Mouse (Mus musculus) hindbrain, embryonic 15.5 days (tissue): ENCODE measurements around the gene Hax1. TPM values are rescaled to one million over a fixed set of nuclear protein-coding genes. Genes with fewer than 3 reads are reported as not detected.
A peak's percentile ranks its signal among the peaks of the same experiment; 100 is the strongest.

Experiments
- ATAC-seq: fragments of 200-750 bp; cut with Nextera tagmentation; 2 replicates; pipeline ENCODE4 v1.8.0; 2017; ENCODE audit warnings: low read depth, moderate number of reproducible peaks, moderate TSS enrichment; ENCODE audit not compliant: low FRiP score
- H3K27ac ChIP-seq: fragments of 300-500 bp; sonication (generic); replicated peaks from 2 replicates; pipeline ENCODE4 v1.5.1; 2015; ENCODE audit warnings: mild to moderate bottlenecking, inconsistent platforms
- H3K27me3 ChIP-seq: fragments of 300-500 bp; sonication (generic); 2 replicates; pipeline ENCODE4 v1.6.1; 2015; ENCODE audit warnings: control low read depth, inconsistent platforms
- H3K36me3 ChIP-seq: fragments of 300-500 bp; sonication (generic); 2 replicates; pipeline ENCODE4 v1.6.1; 2015; ENCODE audit warnings: control low read depth, inconsistent platforms
- H3K4me1 ChIP-seq: fragments of 300-500 bp; sonication (generic); replicated peaks from 2 replicates; pipeline ENCODE4 v1.6.1; 2015; ENCODE audit warnings: control low read depth, inconsistent platforms
- H3K4me2 ChIP-seq: fragments of 300-500 bp; sonication (generic); 2 replicates; pipeline ENCODE4 v1.6.1; 2015; ENCODE audit warnings: moderate library complexity, mild to moderate bottlenecking, inconsistent platforms
- H3K4me3 ChIP-seq: fragments of 300-500 bp; sonication (generic); 2 replicates; pipeline ENCODE4 v1.5.1; 2015; ENCODE audit warnings: mild to moderate bottlenecking, inconsistent platforms
- H3K9ac ChIP-seq: fragments of 300-500 bp; sonication (generic); 2 replicates; pipeline ENCODE4 v1.6.1; 2015; ENCODE audit warnings: inconsistent platforms
- H3K9me3 ChIP-seq: fragments of 300-500 bp; sonication (generic); 2 replicates; pipeline ENCODE4 v1.6.1; 2016; ENCODE audit warnings: control low read depth, inconsistent platforms
- WGBS: fragments of 180-500 bp; shearing (Covaris S2); methylation state at CpG from one replicate; pipeline ENCODE4 v1.1.7; 2015; 5-methylcytosine and 5-hydroxymethylcytosine counted together
- microRNA-seq: library from miRNA; unstranded; fragments of <30 nt; microRNA quantifications from one replicate; pipeline ENCODE4, GENCODE M21; 2016
- polyA plus RNA-seq: library from polyadenylated mRNA; unstranded; fragments of >200 nt; fragmentation: Nextera tagmentation; extraction: Ambion mirVana; gene quantifications from 2 replicates; pipeline ENCODE4 v1.2.1, GENCODE M21; 2015

Hax1 gene
- polyA plus RNA-seq, 1 experiment from 2014 or later = 111 TPM

- Histone ChIP-seq H3K9ac (peak overlapping the region; percentile 22), H3K27ac (0 out of 2 replicates have a peak overlapping the region, but pooled peaks have one; percentile 74), H3K9me3 (no peaks in the 10 kb centered on the region), H3K36me3 (peaks cover 38% of the 10 kb centered on the region), H3K4me2 (peak overlapping the region; percentile 84), H3K27me3 (no peaks in the 10 kb centered on the region), H3K4me1 (peaks cover 49% of the 10 kb centered on the region), H3K4me3 (peak overlapping the region; percentile 98)
- 68% methylated on average over 4 of the region's 4 CpGs for WGBS
- ATAC-seq = peak; percentile 25; the same call in 1 of the 2 replicates
Measured at GRCm38 (mm10) chr3:89959435-89959834, 39.1 kb downstream of the Hax1 start.

- H3K27ac ChIP-seq = no peak overlapping the region
- H3K36me3 ChIP-seq = peaks cover 52% of the 10 kb centered on the region
- WGBS = 95% methylated on average over 9 of the region's 9 CpGs
Measured at GRCm38 (mm10) chr3:89957880-89958279, 40.7 kb downstream of the Hax1 start.

GRCm38 (mm10) chr3:89956177-89956971 is 42.2 kb downstream of the Hax1 start:
- Histone ChIP-seq H3K9me3 (no peaks in the 10 kb centered on the region), H3K27me3 (no peaks in the 10 kb centered on the region), H3K4me1 (peaks cover 30% of the 10 kb centered on the region), H3K9ac (no peak overlapping the region), H3K4me2 (no peak overlapping the region), H3K36me3 (peaks cover 67% of the 10 kb centered on the region), H3K27ac (no peak overlapping the region), H3K4me3 (no peak overlapping the region)
- 96% methylated on average over 7 of the region's 7 CpGs for WGBS
- no peak for ATAC-seq

More at GRCm38 (mm10) chr3:89957880-89958279, 40.7 kb downstream of the Hax1 start:
- Histone ChIP-seq H3K27me3 (no peaks in the 10 kb centered on the region), H3K4me1 (peaks cover 42% of the 10 kb centered on the region), H3K4me3 (no peak overlapping the region), H3K9me3 (no peaks in the 10 kb centered on the region), H3K9ac (no peak overlapping the region), H3K4me2 (no peak overlapping the region)
- ATAC-seq = no peak

GRCm38 (mm10) chr3:89953420-89953819 is 45.2 kb downstream of the Hax1 start:
- H3K36me3 ChIP-seq = peaks cover 91% of the 10 kb centered on the region
- H3K9ac ChIP-seq = no peak overlapping the region
- H3K27ac ChIP-seq = no peak overlapping the region
- ATAC-seq = no peak
- peaks cover 3% of the 10 kb centered on the region for H3K4me1 ChIP-seq
- 3% methylated on average over 4 of the region's 4 CpGs for WGBS
- no peak overlapping the region for H3K4me2 ChIP-seq
- H3K9me3 ChIP-seq = no peaks in the 10 kb centered on the region
- no peaks in the 10 kb centered on the region for H3K27me3 ChIP-seq
- no peak overlapping the region for H3K4me3 ChIP-seq

- Histone ChIP-seq H3K4me2 (no peak overlapping the region), H3K4me1 (no peaks in the 10 kb centered on the region), H3K9ac (no peak overlapping the region), H3K4me3 (no peak overlapping the region), H3K36me3 (peaks cover 97% of the 10 kb centered on the region), H3K27ac (no peak overlapping the region), H3K27me3 (no peaks in the 10 kb centered on the region), H3K9me3 (no peaks in the 10 kb centered on the region)
- 78% methylated on average over 6 of the region's 6 CpGs for WGBS
- no peak for ATAC-seq
Measured at GRCm38 (mm10) chr3:89948655-89949054, 49.9 kb downstream of the Hax1 start.

- no peak overlapping the region for H3K27ac ChIP-seq
- no peaks in the 10 kb centered on the region for H3K4me1 ChIP-seq
- H3K9ac ChIP-seq = no peak overlapping the region
- no peak overlapping the region for H3K4me3 ChIP-seq
- ATAC-seq = no peak
- H3K27me3 ChIP-seq = no peaks in the 10 kb centered on the region
- H3K9me3 ChIP-seq = no peaks in the 10 kb centered on the region
- 88% methylated on average over 11 of the region's 11 CpGs for WGBS
- peaks cover 99% of the 10 kb centered on the region for H3K36me3 ChIP-seq
- no peak overlapping the region for H3K4me2 ChIP-seq
Measured at GRCm38 (mm10) chr3:89948021-89948420, 50.6 kb downstream of the Hax1 start.

Small RNA genes within 50 kb of the gene (microRNA-seq; reads per million reads assigned to microRNA genes)
- gene Mir7669 = 0.65 reads per million

Other genes starting within 250 kb of the Hax1 start
- gene Chrnb2, start 234.1 kb downstream of the Hax1 start, polyA plus RNA-seq = 23.3 and 27.4 TPM in 2 replicates
- 12.2 and 12.3 TPM in 2 replicates for gene Ube2q1, start 225.2 kb downstream of the Hax1 start, polyA plus RNA-seq
- gene She, start 167.4 kb downstream of the Hax1 start, polyA plus RNA-seq = 1.6 and 1.8 TPM in 2 replicates
- gene Il6ra, start 85.6 kb downstream of the Hax1 start, polyA plus RNA-seq = 1.3 and 1.4 TPM in 2 replicates
- gene Atp8b2, start 35.3 kb downstream of the Hax1 start, polyA plus RNA-seq = 12.1 and 14.0 TPM in 2 replicates
- 205 and 208 TPM in 2 replicates for gene 4933434E20Rik, start 52.9 kb upstream of the Hax1 start, polyA plus RNA-seq
- 121 and 130 TPM in 2 replicates for gene Ubap2l, start 53.8 kb upstream of the Hax1 start, polyA plus RNA-seq
- gene Tpm3, start 73.9 kb upstream of the Hax1 start, polyA plus RNA-seq = 342 and 354 TPM in 2 replicates
- 0.25 and 0.46 TPM in 2 replicates for gene Nup210l, start 105.4 kb upstream of the Hax1 start, polyA plus RNA-seq
- gene Rps27, start 214.9 kb upstream of the Hax1 start, polyA plus RNA-seq = 794 and 950 TPM in 2 replicates
- gene Rab13, start 214.9 kb upstream of the Hax1 start, polyA plus RNA-seq = 27.2 and 28.7 TPM in 2 replicates
- 90.2 and 96.2 TPM in 2 replicates for gene Jtb, start 232.8 kb upstream of the Hax1 start, polyA plus RNA-seq
- 2.2 and 3.1 TPM in 2 replicates for gene Creb3l4, start 244.7 kb upstream of the Hax1 start, polyA plus RNA-seq
- 52.1 and 53.1 TPM in 2 replicates for gene Slc39a1, start 249.4 kb upstream of the Hax1 start, polyA plus RNA-seq